Comparison of ENCODE assay signal across 15 mouse cellular contexts in the genomic region with DNA sequence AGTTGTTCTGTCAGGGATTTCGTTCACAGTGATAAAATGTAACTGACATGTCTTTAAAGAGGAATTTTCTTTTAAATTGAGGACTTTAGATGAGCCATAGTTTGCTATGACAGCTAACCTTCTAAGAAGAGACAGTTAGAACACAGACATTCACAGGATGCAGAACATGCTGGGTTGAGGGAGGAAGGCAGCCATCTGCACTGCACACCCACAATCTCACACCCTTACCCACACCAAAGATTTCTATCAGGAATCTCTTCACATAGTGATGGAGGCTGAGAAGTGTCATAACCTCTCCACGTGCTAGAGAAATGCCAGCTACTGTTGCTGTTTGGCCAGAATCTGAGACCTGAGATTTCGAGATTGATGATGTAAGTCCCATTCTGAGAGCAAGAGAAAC.
"Had no signal": no experiment of that assay in that cellular context is flagged by ENCODE, and none has a peak within 500 bp of the region (broad histone marks: within the 10 kb centered on the region; RNA-seq: fewer than 3 reads in every experiment).

No protein-coding gene starts in this region.

- DNase-seq: forebrain, postnatal 0 days; gastrocnemius, postnatal 14 days; gastrocnemius, postnatal 36 days; heart, adult 11 months; heart, adult 2 months; heart, postnatal 10 days; kidney, adult 18-20 months; kidney, adult 8-10 months; kidney, postnatal 10 days; kidney, postnatal 36 days; layer of hippocampus, adult 9-11 months; liver; liver, embryonic 13.5 days had no signal

- ATAC-seq: forebrain, postnatal 0 days; hindbrain, postnatal 0 days; intestine, postnatal 0 days had no signal
